Mouse (Mus musculus) megakaryocyte, adult 5-6 weeks (primary cell): Measurements from ENCODE around the gene Mfap2. TPM values are rescaled to one million over a fixed set of nuclear protein-coding genes. Genes with fewer than 3 reads are reported as not detected.

Source experiments
- ATAC-seq: 2 replicates; pipeline ENCODE4 v1.8.0; 2016; ENCODE audit warnings: mild to moderate bottlenecking, inconsistent platforms; ENCODE audit not compliant: poor library complexity, severe bottlenecking
- total RNA-seq, 2 experiments: library from RNA; stranded (forward) in 1 of 2; stranded (reverse) in 1 of 2; fragments of 153-499, 151-499 nt in 1 of 2; fragments of 221-1000, 200-1000 nt in 1 of 2; gene quantifications; 2 replicates each; pipeline versions ENCODE4 v1.2.3 to v1.2.4; 2015 to 2017

Gene Mfap2
- total RNA-seq, 2 experiments from 2014 or later: not detected

- ATAC-seq: no peak
Measured at GRCm38 (mm10) chr4:141020811-141021613, 10.8 kb downstream of the Mfap2 start.

- ATAC-seq: no peak
Measured at GRCm38 (mm10) chr4:141021614-141021929, 11.4 kb downstream of the Mfap2 start.

GRCm38 (mm10) chr4:141024052-141024451, 13.8 kb downstream of the Mfap2 start:
- ATAC-seq: no peak

- no peak for ATAC-seq
Measured at GRCm38 (mm10) chr4:141024992-141025391, 14.8 kb downstream of the Mfap2 start.

GRCm38 (mm10) chr4:141030541-141031206, 20.5 kb downstream of the Mfap2 start:
- ATAC-seq: no peak

- ATAC-seq: peak; percentile 94
Measured at GRCm38 (mm10) chr4:141031733-141032132, 21.5 kb downstream of the Mfap2 start.

- ATAC-seq: no peak
Measured at GRCm38 (mm10) chr4:141033606-141034549, 23.7 kb downstream of the Mfap2 start.

- ATAC-seq: no peak
Measured at GRCm38 (mm10) chr4:141041117-141041516, 30.9 kb downstream of the Mfap2 start.

GRCm38 (mm10) chr4:141044816-141045215, 34.6 kb downstream of the Mfap2 start:
- peak; percentile 76 for ATAC-seq

- no peak for ATAC-seq
Measured at GRCm38 (mm10) chr4:141048810-141049475, 38.7 kb downstream of the Mfap2 start.

GRCm38 (mm10) chr4:141049476-141049835, 39.2 kb downstream of the Mfap2 start:
- no peak for ATAC-seq

- ATAC-seq: no peak
Measured at GRCm38 (mm10) chr4:141052442-141052841, 42.2 kb downstream of the Mfap2 start.

GRCm38 (mm10) chr4:141053138-141053537, 42.9 kb downstream of the Mfap2 start:
- ATAC-seq: no peak

- ATAC-seq: no peak
Measured at GRCm38 (mm10) chr4:141053568-141054161, 43.4 kb downstream of the Mfap2 start.

GRCm38 (mm10) chr4:141056970-141057369, 46.8 kb downstream of the Mfap2 start:
- ATAC-seq: no peak

GRCm38 (mm10) chr4:141058835-141059234, 48.6 kb downstream of the Mfap2 start:
- ATAC-seq: no peak

- ATAC-seq: no peak
Measured at GRCm38 (mm10) chr4:141059616-141060425, 49.6 kb downstream of the Mfap2 start.

- peak; percentile 87 for ATAC-seq
Measured at GRCm38 (mm10) chr4:141060426-141061301, 50.4 kb downstream of the Mfap2 start, which contains the start of gene Crocc. Gene Crocc, minus strand, starts transcription at chr4:141060550.
